Mouse (Mus musculus): Measurements from ENCODE around the gene Med13l.
"Not testable (repeated sequence)": the region's sequence is repeated elsewhere in the genome, so short reads cannot be mapped to it uniquely, and the experiment has no call there.

The Med13l gene

GRCm38 (mm10) chr5:118632346-118632745 is 71.9 kb downstream of the Med13l start:
- no peak for DNase-seq (ENCODE audit: low read depth)

- DNase-seq (ENCODE audit: low read depth), result peak; percentile 36
Observed at GRCm38 (mm10) chr5:118633106-118633505, 72.6 kb downstream of the Med13l start.

GRCm38 (mm10) chr5:118635476-118636187 is 75.2 kb downstream of the Med13l start:
- no peak for DNase-seq (ENCODE audit: low read depth)

GRCm38 (mm10) chr5:118636399-118637369 is 76.2 kb downstream of the Med13l start:
- DNase-seq (ENCODE audit: low read depth), result no peak

- no peak for DNase-seq (ENCODE audit: low read depth)
Observed at GRCm38 (mm10) chr5:118637931-118638330, 77.5 kb downstream of the Med13l start.

- no peak for DNase-seq (ENCODE audit: low read depth)
Observed at GRCm38 (mm10) chr5:118638534-118639109, 78.1 kb downstream of the Med13l start.

- no peak for DNase-seq (ENCODE audit: low read depth)
Observed at GRCm38 (mm10) chr5:118639117-118639707, 78.7 kb downstream of the Med13l start.

- DNase-seq (ENCODE audit: low read depth), result no peak
Observed at GRCm38 (mm10) chr5:118644041-118644440, 83.6 kb downstream of the Med13l start.

- no peak for DNase-seq (ENCODE audit: low read depth)
Observed at GRCm38 (mm10) chr5:118644511-118644910, 84.0 kb downstream of the Med13l start.

- no peak for DNase-seq (ENCODE audit: low read depth)
Observed at GRCm38 (mm10) chr5:118645196-118645805, 84.8 kb downstream of the Med13l start.

GRCm38 (mm10) chr5:118646897-118647296 is 86.4 kb downstream of the Med13l start:
- no peak for DNase-seq (ENCODE audit: low read depth)

- DNase-seq (ENCODE audit: low read depth), result no peak
Observed at GRCm38 (mm10) chr5:118647384-118647783, 86.9 kb downstream of the Med13l start.

GRCm38 (mm10) chr5:118649215-118650006 is 88.9 kb downstream of the Med13l start:
- no peak for DNase-seq (ENCODE audit: low read depth)

GRCm38 (mm10) chr5:118650007-118650548 is 89.6 kb downstream of the Med13l start:
- no peak for DNase-seq (ENCODE audit: low read depth)

- DNase-seq (ENCODE audit: low read depth), result no peak
Observed at GRCm38 (mm10) chr5:118650746-118651145, 90.3 kb downstream of the Med13l start.

- no peak for DNase-seq (ENCODE audit: low read depth)
Observed at GRCm38 (mm10) chr5:118652611-118653010, 92.1 kb downstream of the Med13l start.

- DNase-seq (ENCODE audit: low read depth), result not testable (repeated sequence)
Observed at GRCm38 (mm10) chr5:118653119-118653518, 92.6 kb downstream of the Med13l start.

GRCm38 (mm10) chr5:118654599-118654998 is 94.1 kb downstream of the Med13l start:
- DNase-seq (ENCODE audit: low read depth), result no peak

GRCm38 (mm10) chr5:118655025-118655424 is 94.5 kb downstream of the Med13l start:
- DNase-seq (ENCODE audit: low read depth), result no peak

GRCm38 (mm10) chr5:118655428-118655827 is 94.9 kb downstream of the Med13l start:
- no peak for DNase-seq (ENCODE audit: low read depth)

- DNase-seq (ENCODE audit: low read depth), result no peak
Observed at GRCm38 (mm10) chr5:118655966-118656365, 95.5 kb downstream of the Med13l start.
